Mouse (Mus musculus): ENCODE measurements around the gene Fam149a.

DNA sequence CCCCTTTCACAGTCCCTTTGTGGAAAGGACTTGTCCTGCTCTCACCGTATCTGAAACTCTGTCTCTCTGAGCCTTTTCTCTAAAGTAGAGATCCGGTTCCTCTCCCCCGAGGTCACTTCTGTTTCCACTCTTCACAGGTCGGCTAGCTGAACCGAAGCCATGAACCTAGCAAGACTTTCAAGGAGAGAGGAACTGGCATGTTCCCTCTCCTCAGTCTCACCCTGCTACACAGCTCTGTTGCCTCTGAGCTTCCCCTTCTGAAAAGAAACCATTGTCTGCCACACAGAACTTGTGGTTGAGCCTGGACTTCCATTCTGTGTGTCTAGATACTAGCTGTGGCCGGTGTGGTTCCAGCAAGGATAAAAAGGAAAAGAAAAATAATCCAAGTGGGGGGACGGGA lies 32.9 kb upstream of the Fam149a start:
- TF ChIP-seq GATA2 (IDR thresholded peaks at IDR 0.05; ENCODE audit: borderline replicate concordance, low read depth, low read length) (no peak), GATA1 (IDR thresholded peaks at IDR 0.05; ENCODE audit: borderline replicate concordance, low read length) (no peak), CTCF (IDR thresholded peaks at IDR 0.05; ENCODE audit: low read depth, low read length) (no peak), TAL1 (conservative IDR thresholded peaks at IDR 0.05; ENCODE audit: low read depth, low read length) (no peak)

Data from G1E (cell line).